Mouse (Mus musculus): ENCODE data around the gene Col19a1.

DNA sequence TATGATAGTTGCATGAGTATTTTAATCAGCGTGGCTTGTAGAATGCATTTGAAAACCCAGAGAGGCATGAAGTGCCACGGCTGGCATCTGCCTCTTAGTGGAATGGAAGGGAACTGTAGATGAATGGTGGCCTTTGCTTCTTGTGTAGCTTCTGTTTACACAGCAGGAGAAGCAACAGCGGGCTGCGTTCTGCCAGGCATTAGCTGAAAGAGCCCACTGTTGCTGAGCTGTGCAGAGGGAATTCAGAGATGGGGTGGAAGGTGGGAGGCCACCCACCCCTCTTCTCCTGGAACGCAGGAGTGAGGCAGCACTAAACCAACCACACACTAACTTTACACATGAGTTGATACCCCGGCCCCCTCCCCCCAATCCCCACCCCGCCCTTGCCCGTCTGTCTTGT, 356.8 kb downstream of the Col19a1 start:
- TF ChIP-seq CTCF (IDR thresholded peaks at IDR 0.05), result no peak
- no peak for TF ChIP-seq POLR2A (IDR thresholded peaks at IDR 0.05; ENCODE audit: insufficient read depth, low read depth, low read length)

Measured in heart, adult 2 months (tissue).